Comparison of ENCODE assay signal across 10 mouse cellular contexts in genomic region chr8:57791309-57791721, GRCm38 (mm10).
A peak's percentile ranks its signal among the peaks of the same experiment; 100 is the strongest.
DNase-seq lines count a peak whose midpoint lies in the region; ATAC-seq lines count a peak whose summit lies in the region.
"Had no signal": no experiment of that assay in that cellular context is flagged by ENCODE, and none has a peak within 500 bp of the region (broad histone marks: within the 10 kb centered on the region; RNA-seq: fewer than 3 reads in every experiment).

No protein-coding gene starts in this region.

- no peak for ATAC-seq in heart, embryonic 12.5 days (ENCODE audit: insufficient number of reproducible peaks, low FRiP score)
- peak; percentile 38; the same call in 1 of the 2 replicates for ATAC-seq in forebrain, embryonic 14.5 days
- ATAC-seq in kidney, embryonic 14.5 days (ENCODE audit: low FRiP score, low TSS enrichment) = peak; percentile 76

- H3K9ac ChIP-seq in heart, embryonic 12.5 days = no peak overlapping the region
- no peak overlapping the region for H3K9ac ChIP-seq in forebrain, embryonic 14.5 days (ENCODE audit: low read length)
- no peak overlapping the region for H3K9ac ChIP-seq in kidney, embryonic 14.5 days (ENCODE audit: low read depth, low read length)
- H3K9ac ChIP-seq: limb, embryonic 15.5 days; stomach, embryonic 15.5 days had no signal

- WGBS in heart, embryonic 12.5 days = 30% methylated on average over 5 of the region's 5 CpGs
- 33% methylated on average over 5 of the region's 5 CpGs for WGBS in forebrain, embryonic 14.5 days
- 20% methylated on average over 5 of the region's 5 CpGs for WGBS in kidney, embryonic 14.5 days

- no peaks in the 10 kb centered on the region for H3K36me3 ChIP-seq in heart, embryonic 12.5 days
- no peaks in the 10 kb centered on the region for H3K36me3 ChIP-seq in forebrain, embryonic 14.5 days (ENCODE audit: control insufficient read depth, insufficient read depth, low read length)
- H3K36me3 ChIP-seq in kidney, embryonic 14.5 days (ENCODE audit: control insufficient read depth, insufficient read depth, low read length) = no peaks in the 10 kb centered on the region
- H3K36me3 ChIP-seq: limb, embryonic 15.5 days; stomach, embryonic 15.5 days had no signal

- H3K4me3 ChIP-seq in heart, embryonic 12.5 days = no peak overlapping the region
- no peak overlapping the region for H3K4me3 ChIP-seq in forebrain, embryonic 14.5 days (ENCODE audit: low read depth, low read length)
- H3K4me3 ChIP-seq in kidney, embryonic 14.5 days (ENCODE audit: low read length) = no peak overlapping the region
- H3K4me3 ChIP-seq: limb, embryonic 15.5 days; stomach, embryonic 15.5 days had no signal

- DNase-seq in heart, adult 8-10 months (ENCODE audit: low spot score) = peak; percentile 31
- DNase-seq in 416B (ENCODE audit: low read depth) (peak; percentile 66), MN1 (ENCODE audit: low spot score) (peak; percentile 69)
- peak; percentile 63 for DNase-seq in forebrain, embryonic 14.5 days (ENCODE audit: low spot score)
- peak; percentile 24 for DNase-seq in retina, postnatal 7 days (ENCODE audit: low read depth, low spot score)
- no peak for DNase-seq in right cerebral cortex, postnatal 4 days

- H3K4me2 ChIP-seq in heart, embryonic 12.5 days = no peak overlapping the region
- no peak overlapping the region for H3K4me2 ChIP-seq in forebrain, embryonic 14.5 days (ENCODE audit: low read length)
- no peak overlapping the region for H3K4me2 ChIP-seq in kidney, embryonic 14.5 days (replicated peaks; ENCODE audit: low read depth, low read length)
- H3K4me2 ChIP-seq: limb, embryonic 15.5 days; stomach, embryonic 15.5 days had no signal

- no peak overlapping the region for H3K27ac ChIP-seq in heart, embryonic 12.5 days (ENCODE audit: poor library complexity, severe bottlenecking)
- H3K27ac ChIP-seq in forebrain, embryonic 14.5 days (ENCODE audit: low read depth, low read length) = no peak overlapping the region
- no peak overlapping the region for H3K27ac ChIP-seq in kidney, embryonic 14.5 days (ENCODE audit: low read depth, low read length)
- H3K27ac ChIP-seq: limb, embryonic 15.5 days; stomach, embryonic 15.5 days had no signal

- no peaks in the 10 kb centered on the region; the same call in 1 of the 2 replicates for H3K4me1 ChIP-seq in heart, embryonic 12.5 days (replicated peaks)
- no peaks in the 10 kb centered on the region for H3K4me1 ChIP-seq in forebrain, embryonic 14.5 days (ENCODE audit: control insufficient read depth, insufficient read depth, low read length)
- no peaks in the 10 kb centered on the region for H3K4me1 ChIP-seq in kidney, embryonic 14.5 days (ENCODE audit: control insufficient read depth, insufficient read depth, low read length)
- H3K4me1 ChIP-seq: stomach, embryonic 15.5 days had no signal

- H3K9me3 ChIP-seq in heart, embryonic 12.5 days (replicated peaks) = no peaks in the 10 kb centered on the region
- H3K9me3 ChIP-seq in forebrain, embryonic 14.5 days (replicated peaks; ENCODE audit: control insufficient read depth, low read length) = no peaks in the 10 kb centered on the region
- H3K9me3 ChIP-seq in kidney, embryonic 14.5 days (ENCODE audit: control insufficient read depth, low read length) = no peaks in the 10 kb centered on the region
- H3K9me3 ChIP-seq: limb, embryonic 15.5 days; stomach, embryonic 15.5 days had no signal

- peaks cover 12% of the 10 kb centered on the region for H3K27me3 ChIP-seq in heart, embryonic 12.5 days (replicated peaks)
- H3K27me3 ChIP-seq in forebrain, embryonic 14.5 days (replicated peaks; ENCODE audit: control insufficient read depth, insufficient read depth, low read length) = no peaks in the 10 kb centered on the region
- H3K27me3 ChIP-seq in kidney, embryonic 14.5 days (ENCODE audit: control insufficient read depth, insufficient read depth, low read length) = no peaks in the 10 kb centered on the region
- H3K27me3 ChIP-seq: limb, embryonic 15.5 days; stomach, embryonic 15.5 days had no signal
